Mouse (Mus musculus) midbrain, embryonic 12.5 days (tissue): ENCODE measurements at regions not wholly inside any gene's neighbourhood (a gene's known extent, or its start where the extent isn't known, plus 50 kb on each side); places are given as distances from the start of the nearest gene placed in this dataset. TPM values are rescaled to one million over a fixed set of nuclear protein-coding genes. Genes with fewer than 3 reads are reported as not detected.

ENCODE experiments used
- ATAC-seq: fragments of 200-750 bp; cut with Nextera tagmentation; 2 replicates; pipeline ENCODE4 v1.8.0; 2017; ENCODE audit warnings: low read depth, moderate TSS enrichment, moderate library complexity; ENCODE audit not compliant: low FRiP score
- H3K27ac ChIP-seq: fragments of 300-500 bp; sonication (generic); replicated peaks from 2 replicates; pipeline ENCODE4 v1.5.1; 2016; ENCODE audit warnings: mild to moderate bottlenecking
- H3K27me3 ChIP-seq: fragments of 300-500 bp; sonication (generic); 2 replicates; pipeline ENCODE4 v1.6.1; 2016; ENCODE audit warnings: mild to moderate bottlenecking
- H3K36me3 ChIP-seq: fragments of 300-500 bp; sonication (generic); 2 replicates; pipeline ENCODE4 v1.6.1; 2016
- H3K4me1 ChIP-seq: fragments of 300-500 bp; sonication (generic); 2 replicates; pipeline ENCODE4 v1.6.1; 2016
- H3K4me2 ChIP-seq: fragments of 300-500 bp; sonication (generic); replicated peaks from 2 replicates; pipeline ENCODE4 v1.6.1; 2016; ENCODE audit warnings: mild to moderate bottlenecking, moderate library complexity
- H3K4me3 ChIP-seq: fragments of 300-500 bp; sonication (generic); 2 replicates; pipeline ENCODE4 v1.5.1; 2016; ENCODE audit warnings: mild to moderate bottlenecking
- H3K9ac ChIP-seq: fragments of 300-500 bp; sonication (generic); replicated peaks from 2 replicates; pipeline ENCODE4 v1.6.1; 2016; ENCODE audit warnings: mild to moderate bottlenecking, moderate library complexity
- H3K9me3 ChIP-seq: fragments of 300-500 bp; sonication (generic); 2 replicates; pipeline ENCODE4 v1.6.1; 2016; ENCODE audit warnings: mild to moderate bottlenecking
- WGBS: fragments of 180-500 bp; shearing (Covaris S2); methylation state at CpG from one replicate; pipeline ENCODE4 v1.1.7; 2016; 5-methylcytosine and 5-hydroxymethylcytosine counted together
- microRNA-seq: library from miRNA; unstranded; fragments of <30 nt; microRNA quantifications from one replicate; pipeline ENCODE4, GENCODE M21; 2017

DNA sequence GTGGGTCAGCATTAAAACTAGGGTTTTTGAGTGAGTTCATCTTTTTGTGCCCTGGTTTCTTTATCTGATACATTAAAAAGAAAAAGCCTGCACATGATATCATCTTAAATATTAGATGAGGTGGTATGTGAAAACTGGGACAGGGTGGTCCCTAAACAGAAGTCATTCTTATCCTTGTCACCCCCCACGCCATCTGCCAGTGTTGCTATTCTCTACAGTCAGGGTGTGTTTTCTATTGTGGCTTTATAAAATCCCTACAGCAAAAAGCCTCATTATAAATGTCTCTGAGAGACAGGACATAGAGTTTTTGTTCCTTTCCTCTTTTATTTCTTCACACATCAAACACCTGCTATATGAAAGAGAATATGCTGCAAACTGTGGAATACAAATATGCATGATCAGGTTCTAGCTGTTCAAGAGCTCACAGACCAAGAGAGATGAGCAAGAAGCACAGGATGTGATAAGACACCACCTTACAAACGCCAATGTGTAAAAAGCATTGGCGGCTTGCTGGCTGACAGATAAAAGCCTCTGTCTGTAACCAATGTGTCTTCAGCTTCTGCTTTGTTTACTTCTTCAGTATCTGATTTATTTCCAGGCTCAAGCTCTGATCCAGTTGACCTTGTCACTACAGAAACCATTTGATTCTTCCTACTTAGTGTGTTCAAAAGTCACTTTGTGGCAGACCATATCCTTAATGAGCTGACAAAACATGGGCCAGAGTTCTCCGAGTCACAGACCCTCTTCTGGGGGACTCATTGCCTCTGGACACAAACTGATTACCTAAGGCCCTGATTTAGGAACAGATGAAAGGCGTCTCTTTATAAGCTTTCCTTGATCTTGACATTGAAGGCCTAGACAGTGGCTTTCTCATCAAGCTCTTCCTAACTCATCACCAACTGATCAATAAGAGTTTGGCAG lies 73.6 kb upstream of the Slc39a10 start:
- no peaks in the 10 kb centered on the region for H3K27me3 ChIP-seq
- no peaks in the 10 kb centered on the region for H3K36me3 ChIP-seq
- H3K4me3 ChIP-seq, result no peak overlapping the region
- no peak overlapping the region for H3K4me2 ChIP-seq
- H3K4me1 ChIP-seq, result no peaks in the 10 kb centered on the region
- 0 out of 2 replicates have a peak overlapping the region, but pooled peaks have one; percentile 32 for H3K27ac ChIP-seq
- H3K9ac ChIP-seq, result no peak overlapping the region
- WGBS, result 67% methylated on average over 5 of the region's 5 CpGs
- ATAC-seq, result peak; percentile 58
- no peaks in the 10 kb centered on the region for H3K9me3 ChIP-seq

GRCm38 (mm10) chr1:46963973-46964727 lies 71.5 kb upstream of the Slc39a10 start:
- H3K4me2 ChIP-seq, result no peak overlapping the region
- ATAC-seq, result no peak; the same call in 1 of the 2 replicates
- H3K36me3 ChIP-seq, result no peaks in the 10 kb centered on the region
- no peak overlapping the region for H3K4me3 ChIP-seq
- H3K4me1 ChIP-seq, result no peaks in the 10 kb centered on the region
- 70% methylated on average over 5 of the region's 5 CpGs for WGBS
- H3K27ac ChIP-seq, result no peak overlapping the region
- H3K9ac ChIP-seq, result no peak overlapping the region
- no peaks in the 10 kb centered on the region for H3K27me3 ChIP-seq
- H3K9me3 ChIP-seq, result no peaks in the 10 kb centered on the region

Small RNA genes in the stretch of these regions (microRNA-seq; reads per million reads assigned to microRNA genes)
- gene Mir6350, result not detected
